Mouse (Mus musculus) layer of hippocampus, adult 9-11 months (tissue): Measurements from ENCODE around the gene Pbx2.

ENCODE experiments used
- DNase-seq: peaks from one replicate; pipeline ENCODE4 v3.0.0; 2022

Gene Pbx2

DNA sequence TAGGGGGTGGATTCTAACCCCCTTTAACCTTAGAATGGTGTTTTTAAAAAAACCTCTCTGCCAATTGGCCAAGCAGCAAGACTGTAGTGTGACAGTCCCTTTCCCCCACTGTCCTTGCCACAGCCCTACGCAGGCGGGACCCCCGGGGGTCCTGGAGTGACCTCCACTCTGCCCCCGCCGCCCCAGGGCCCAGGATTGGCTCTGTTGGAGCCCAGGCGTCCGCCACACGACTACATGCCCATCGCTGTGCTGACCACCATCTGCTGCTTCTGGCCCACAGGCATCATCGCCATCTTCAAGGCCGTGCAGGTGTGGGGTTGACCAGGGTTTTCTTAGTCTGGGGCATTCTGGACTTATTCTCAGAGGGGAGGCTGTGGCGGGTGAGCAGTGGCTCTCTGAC, 40.6 kb downstream of the Pbx2 start:
- no peak for DNase-seq

DNA sequence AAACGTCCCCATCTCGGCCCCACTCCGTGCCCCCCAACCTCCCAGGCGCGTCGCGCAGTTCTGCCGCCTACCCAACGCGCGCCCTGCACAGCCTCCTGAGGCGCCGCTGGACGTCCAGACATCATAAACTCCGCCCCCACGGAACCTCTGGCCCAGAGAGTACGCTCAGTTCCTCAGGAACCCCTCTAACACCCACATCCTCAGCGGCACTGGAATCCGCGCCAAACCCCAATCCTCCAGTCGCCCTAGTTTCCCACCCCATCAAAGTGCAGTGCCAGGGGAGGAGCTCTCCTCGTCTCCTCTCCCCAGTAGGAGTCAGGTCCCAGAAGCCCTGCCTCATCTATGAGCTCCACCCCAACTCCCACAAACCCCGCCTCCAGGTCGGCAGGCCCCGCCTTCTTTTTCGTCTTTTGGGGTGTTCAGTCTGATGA, 41.2 kb downstream of the Pbx2 start:
- peak; percentile 94 for DNase-seq

- no peak for DNase-seq
These were observed 44.6 kb downstream of the Pbx2 start for GRCm38 (mm10) chr17:34635671-34636070.

GRCm38 (mm10) chr17:34637459-34637858, 46.4 kb downstream of the Pbx2 start:
- DNase-seq: no peak

- DNase-seq: no peak
These were observed 48.6 kb downstream of the Pbx2 start for GRCm38 (mm10) chr17:34639461-34640255.

DNA sequence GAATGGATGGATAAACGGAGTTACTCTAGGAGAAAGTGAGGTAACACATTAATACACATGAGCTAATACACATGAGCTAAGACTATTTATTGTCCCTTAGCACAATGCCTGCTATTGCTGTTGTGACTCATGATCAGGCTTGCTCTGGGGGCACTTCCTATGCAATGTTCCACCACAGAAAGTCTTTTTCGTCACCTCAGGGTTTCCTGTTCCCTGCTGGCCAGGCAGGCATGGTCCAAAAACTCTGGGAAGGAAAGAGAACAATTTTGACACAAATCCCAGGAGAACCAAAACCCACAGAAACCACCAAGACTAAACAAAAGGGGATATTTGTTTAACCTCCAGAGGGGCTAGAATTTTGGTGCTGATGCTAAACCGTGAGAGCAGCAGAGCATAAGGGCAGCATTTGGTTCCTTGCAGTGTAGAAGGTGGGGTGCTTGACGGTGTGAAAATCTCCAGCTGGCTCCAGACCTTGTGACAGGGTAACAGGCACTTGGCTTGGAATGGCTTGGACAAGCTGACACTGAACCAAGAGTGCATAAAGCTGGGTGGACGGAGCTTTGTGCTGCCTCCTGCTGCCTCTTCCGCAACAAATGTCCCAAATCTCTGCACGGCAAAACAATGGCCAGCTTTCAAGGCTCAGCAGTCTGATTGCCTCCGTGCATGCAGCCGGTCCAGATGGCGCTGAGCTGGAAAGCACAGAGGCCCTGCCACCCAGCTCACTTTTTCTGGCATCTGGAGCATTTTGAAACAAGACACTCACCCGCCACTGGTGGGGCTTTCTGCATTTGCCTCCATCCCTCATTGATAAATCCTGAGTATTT, 49.9 kb downstream of the Pbx2 start:
- peak; percentile 86 for DNase-seq

DNA sequence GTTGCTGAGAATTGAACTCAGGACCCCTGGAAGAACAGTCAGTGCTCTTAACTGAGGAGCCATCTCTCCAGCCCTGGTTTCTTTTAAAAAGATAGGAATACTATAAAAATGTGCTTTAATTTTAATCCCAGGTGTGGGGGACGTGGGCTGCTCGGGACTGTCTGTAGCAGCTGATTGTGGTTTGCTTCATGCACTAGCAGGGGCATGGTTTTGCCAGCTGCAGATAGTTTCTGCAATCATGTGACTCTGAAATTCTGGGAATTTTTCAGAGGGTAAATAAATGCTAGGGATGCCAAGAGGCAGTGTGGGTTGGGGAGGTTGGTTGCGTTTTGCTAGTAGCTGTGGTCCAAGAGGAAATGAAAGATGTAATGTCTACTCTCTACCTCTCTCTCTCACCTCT, 50.9 kb downstream of the Pbx2 start:
- no peak for DNase-seq

- DNase-seq: no peak
These were observed 52.3 kb downstream of the Pbx2 start for GRCm38 (mm10) chr17:34643379-34643778.

GRCm38 (mm10) chr17:34643944-34644343, 52.9 kb downstream of the Pbx2 start:
- no peak for DNase-seq

DNA sequence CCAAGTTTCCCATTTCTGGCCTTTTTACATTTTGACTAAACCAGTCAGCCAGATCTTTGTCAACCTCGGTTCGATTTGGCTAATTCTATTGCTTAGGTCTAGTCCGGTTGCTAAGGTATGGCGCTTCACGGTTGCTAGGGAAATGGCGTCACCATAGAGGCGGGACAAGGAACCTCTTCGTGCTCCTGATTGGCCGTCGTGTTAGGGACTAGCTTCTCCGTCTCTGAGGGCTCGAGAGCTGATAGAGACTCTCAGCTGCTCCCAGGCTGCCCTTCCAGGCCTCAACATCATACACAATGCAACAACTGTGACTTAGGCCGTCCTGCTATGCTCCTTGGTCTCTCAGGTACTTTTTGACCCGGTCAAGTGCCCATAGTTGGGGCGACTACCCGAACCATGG, 53.5 kb downstream of the Pbx2 start, which contains the start of gene Fkbpl:
TSS of gene Fkbpl (plus strand) at position 157 of the 400 bp plus-strand sequence.
- DNase-seq: peak; percentile 98

DNA sequence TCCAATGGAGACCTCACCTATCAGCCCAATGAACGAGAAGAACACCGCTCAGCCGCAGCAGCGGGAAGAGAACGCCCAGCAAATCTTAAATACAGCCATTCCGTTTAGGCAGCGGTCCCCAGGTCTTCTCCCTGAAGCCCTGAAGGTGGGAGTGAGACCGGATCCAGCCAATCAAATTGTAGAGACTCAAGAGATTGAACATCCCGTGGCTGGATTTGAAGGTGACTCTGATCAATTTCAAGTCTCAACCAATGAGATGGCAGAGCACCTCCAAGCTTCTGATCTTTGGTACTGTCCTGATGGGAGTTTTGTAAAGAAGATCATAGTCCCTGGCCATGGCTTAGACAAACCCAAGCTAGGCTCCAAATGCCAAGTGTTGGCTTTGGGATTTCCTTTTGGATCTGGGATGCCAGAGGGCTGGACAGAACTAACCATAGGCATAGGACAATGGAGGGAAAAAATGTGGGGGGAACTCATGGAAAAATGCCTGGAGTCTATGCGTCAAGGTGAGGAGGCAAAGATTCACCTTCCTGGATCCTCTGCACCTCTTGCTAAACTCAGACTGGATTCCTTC, 54.3 kb downstream of the Pbx2 start:
- DNase-seq: no peak

DNA sequence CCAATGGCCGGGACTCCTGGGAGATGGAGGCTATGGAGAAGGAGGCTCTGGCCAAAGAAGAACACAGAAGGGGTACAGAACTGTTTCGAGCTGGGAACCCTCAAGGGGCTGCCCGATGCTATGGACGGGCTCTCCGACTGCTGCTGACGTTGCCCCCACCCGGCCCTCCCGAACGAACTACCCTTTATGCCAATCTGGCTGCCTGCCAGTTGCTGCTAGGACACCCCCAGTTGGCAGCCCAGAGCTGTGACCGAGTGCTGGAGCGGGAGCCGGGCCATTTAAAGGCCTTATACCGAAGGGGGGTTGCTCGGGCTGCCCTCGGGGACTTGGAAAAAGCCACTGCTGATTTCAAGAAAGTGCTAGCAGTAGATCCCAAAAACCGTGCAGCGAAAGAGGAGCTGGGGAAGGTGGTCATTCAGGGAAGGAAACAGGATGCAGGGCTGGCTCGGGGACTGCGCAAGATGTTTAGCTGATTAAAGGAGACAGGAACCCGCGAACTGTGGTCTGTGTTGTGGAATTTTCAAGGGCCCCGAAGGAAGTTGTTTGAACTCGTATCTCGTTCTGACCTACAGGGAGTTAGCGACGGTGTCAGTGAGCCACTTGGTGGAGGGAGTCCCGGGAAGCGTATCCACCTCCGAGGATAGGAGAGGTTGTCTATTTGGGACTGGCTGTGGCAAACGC, 54.9 kb downstream of the Pbx2 start:
- DNase-seq: no peak
